Mouse (Mus musculus) olfactory bulb, adult 2 months (tissue): Measurements from ENCODE around the gene Rnpep.

Experiments
- CTCF ChIP-seq: fragments of 200-500 bp; IDR thresholded peaks from 2 replicates; pipeline ENCODE4 v1.5.1; 2012; ENCODE audit warnings: low read depth, mild to moderate bottlenecking, low read length, moderate library complexity; ENCODE audit not compliant: insufficient read depth
- POLR2A ChIP-seq: fragments of 200-500 bp; IDR thresholded peaks from 2 replicates; pipeline ENCODE4 v1.6.1; 2012; ENCODE audit warnings: mild to moderate bottlenecking, low read depth, low read length, moderate library complexity; ENCODE audit not compliant: insufficient read depth

- TF ChIP-seq POLR2A (no peak), CTCF (no peak)
These were observed 58.8 kb downstream of the Rnpep start for GRCm38 (mm10) chr1:135224981-135225604.
